Mouse (Mus musculus): ENCODE measurements around the gene Gypa. TPM values are rescaled to one million over a fixed set of nuclear protein-coding genes. Genes with fewer than 3 reads are reported as not detected.

Gypa gene
- total RNA-seq, 2 experiments from 2014 or later = 1.1 to 1.4 TPM

GRCm38 (mm10) chr8:80526382-80527355, 33.1 kb downstream of the Gypa start:
- no peak for DNase-seq (ENCODE audit: low spot score)
- intact Hi-C loops (cut with DNase I) = no loop called here

GRCm38 (mm10) chr8:80541836-80542235, 48.3 kb downstream of the Gypa start:
- intact Hi-C loops (cut with DNase I) = no loop called here
- no peak for DNase-seq (ENCODE audit: low spot score)

- DNase-seq (ENCODE audit: low spot score) = no peak
- intact Hi-C loops (cut with DNase I) = no loop called here
These were observed 56.9 kb downstream of the Gypa start for GRCm38 (mm10) chr8:80550436-80550835.

- intact Hi-C loops (cut with DNase I) = no loop called here
- DNase-seq (ENCODE audit: low spot score) = no peak
These were observed 57.7 kb downstream of the Gypa start for GRCm38 (mm10) chr8:80551303-80551702.

- DNase-seq (ENCODE audit: low spot score) = no peak
- intact Hi-C loops (cut with DNase I) = no loop called here
These were observed 61.4 kb downstream of the Gypa start for GRCm38 (mm10) chr8:80554991-80555390.

Other genes with a start within 250 kb of the Gypa start
- gene Frem3, start 117.3 kb downstream of the Gypa start, total RNA-seq (2021) = under 1 TPM; 0.03 TPM
- gene Smarca5, start 245.7 kb downstream of the Gypa start, total RNA-seq (2021) = 10 to 100 TPM; 34.5 to 43.3 TPM